Mouse (Mus musculus) heart, embryonic 13.5 days (tissue): ENCODE results near the gene Ccdc149. TPM values are rescaled to one million over a fixed set of nuclear protein-coding genes. Genes with fewer than 3 reads are reported as not detected.

ENCODE experiments used
- polyA plus RNA-seq: library from polyadenylated mRNA; unstranded; fragments of >200 nt; fragmentation: Nextera tagmentation; extraction: Ambion mirVana; gene quantifications from 2 replicates; pipeline ENCODE4 v1.2.1, GENCODE M21; 2015

Ccdc149 gene
- polyA plus RNA-seq, 1 experiment from 2014 or later: 2.2 TPM

Other genes with a start within 250 kb of the Ccdc149 start
- gene Sod3, start 107.7 kb downstream of the Ccdc149 start, polyA plus RNA-seq: 0.23 and 0.36 TPM in 2 replicates
- 2.0 and 2.1 TPM in 2 replicates for gene Lgi2, start 94.9 kb upstream of the Ccdc149 start, polyA plus RNA-seq
- 4.9 and 5.0 TPM in 2 replicates for gene Sepsecs, start 198.2 kb upstream of the Ccdc149 start, polyA plus RNA-seq